Mouse (Mus musculus) small intestine, adult 2 months (tissue): ENCODE measurements around the gene Fchsd2.

Experiments
- CTCF ChIP-seq: fragments of 200-500 bp; IDR thresholded peaks from 2 replicates; pipeline ENCODE4 v1.5.1; 2012; ENCODE audit warnings: low read depth, mild to moderate bottlenecking, control low read depth, inconsistent platforms, low read length, moderate library complexity, mixed read lengths; ENCODE audit not compliant: insufficient replicate concordance, insufficient read length; ENCODE audit errors: extremely low read depth
- POLR2A ChIP-seq: fragments of 200-500 bp; IDR thresholded peaks from 2 replicates; pipeline ENCODE4 v1.6.1; 2012; ENCODE audit warnings: low read depth, mild to moderate bottlenecking, control low read depth, inconsistent platforms, low read length, moderate library complexity

GRCm38 (mm10) chr7:101067521-101067920, 25.1 kb upstream of the Fchsd2 start:
- TF ChIP-seq CTCF (no peak), POLR2A (no peak)
